Mouse (Mus musculus): ENCODE measurements around the gene Upk3bl. TPM values are rescaled to one million over a fixed set of nuclear protein-coding genes. Genes with fewer than 3 reads are reported as not detected.

Upk3bl gene
- polyA plus RNA-seq, 1 experiment from 2014 or later = 6.1 TPM

GRCm38 (mm10) chr5:136034868-136035267 lies 19.4 kb upstream of the Upk3bl start:
- 81% methylated on average over 4 of the region's 4 CpGs for WGBS
- H3K36me3 ChIP-seq (ENCODE audit: insufficient read depth, low read length) = peaks cover 28% of the 10 kb centered on the region
- no peak overlapping the region for H3K4me2 ChIP-seq (ENCODE audit: low read length)
- H3K4me3 ChIP-seq (replicated peaks; ENCODE audit: low read depth, low read length) = no peak overlapping the region
- no peak for TF ChIP-seq CTCF (IDR thresholded peaks at IDR 0.05; ENCODE audit: low read depth)
- H3K9me3 ChIP-seq (replicated peaks; ENCODE audit: low read length) = no peaks in the 10 kb centered on the region
- DNase-seq (ENCODE audit: low spot score) = no peak
- no peak overlapping the region for H3K27ac ChIP-seq
- no peak overlapping the region for H3K9ac ChIP-seq (ENCODE audit: low read depth, low read length)
- H3K27me3 ChIP-seq (ENCODE audit: insufficient read depth, low read length) = no peaks in the 10 kb centered on the region
- H3K4me1 ChIP-seq (replicated peaks; ENCODE audit: insufficient read depth, low read length) = no peaks in the 10 kb centered on the region
- ATAC-seq (replicated peaks; ENCODE audit: low FRiP score, low read depth) = no peak

GRCm38 (mm10) chr5:136035285-136035684 lies 19.0 kb upstream of the Upk3bl start:
- WGBS = 92% methylated on average over 1 of the region's 1 CpGs
- H3K4me3 ChIP-seq (replicated peaks; ENCODE audit: low read depth, low read length) = no peak overlapping the region
- H3K27me3 ChIP-seq (ENCODE audit: insufficient read depth, low read length) = no peaks in the 10 kb centered on the region
- DNase-seq (ENCODE audit: low spot score) (no peak), ATAC-seq (replicated peaks; ENCODE audit: low FRiP score, low read depth) (no peak)
- no peak for TF ChIP-seq CTCF (IDR thresholded peaks at IDR 0.05; ENCODE audit: low read depth)
- peaks cover 24% of the 10 kb centered on the region for H3K36me3 ChIP-seq (ENCODE audit: insufficient read depth, low read length)
- H3K4me1 ChIP-seq (replicated peaks; ENCODE audit: insufficient read depth, low read length) = no peaks in the 10 kb centered on the region
- H3K9ac ChIP-seq (ENCODE audit: low read depth, low read length) = no peak overlapping the region
- no peak overlapping the region for H3K27ac ChIP-seq
- no peaks in the 10 kb centered on the region for H3K9me3 ChIP-seq (replicated peaks; ENCODE audit: low read length)
- no peak overlapping the region for H3K4me2 ChIP-seq (ENCODE audit: low read length)

- TF ChIP-seq CTCF (IDR thresholded peaks at IDR 0.05; ENCODE audit: low read depth) = no peak
- Histone ChIP-seq H3K4me1 (replicated peaks; ENCODE audit: insufficient read depth, low read length) (no peaks in the 10 kb centered on the region), H3K27ac (no peak overlapping the region), H3K36me3 (ENCODE audit: insufficient read depth, low read length) (peaks cover 12% of the 10 kb centered on the region), H3K27me3 (ENCODE audit: insufficient read depth, low read length) (no peaks in the 10 kb centered on the region), H3K9ac (ENCODE audit: low read depth, low read length) (no peak overlapping the region), H3K4me3 (replicated peaks; ENCODE audit: low read depth, low read length) (no peak overlapping the region), H3K4me2 (ENCODE audit: low read length) (no peak overlapping the region), H3K9me3 (replicated peaks; ENCODE audit: low read length) (no peaks in the 10 kb centered on the region)
- DNase-seq (ENCODE audit: low spot score) (no peak), ATAC-seq (replicated peaks; ENCODE audit: low FRiP score, low read depth) (no peak)
- 55% methylated on average over 1 of the region's 1 CpGs for WGBS
Measured at GRCm38 (mm10) chr5:136036667-136037066, 17.6 kb upstream of the Upk3bl start.

GRCm38 (mm10) chr5:136038258-136039214 lies 15.8 kb upstream of the Upk3bl start, which contains the start of gene Upk3b:
Upk3b (plus strand) TSS chr5:136038496.
- no peak within 1 kb of the TSS for H3K4me3 ChIP-seq (replicated peaks; ENCODE audit: low read depth, low read length)
- no peak for TF ChIP-seq CTCF (IDR thresholded peaks at IDR 0.05; ENCODE audit: low read depth)
- WGBS = 76% methylated on average over 17 of the region's 17 CpGs
- H3K27me3 ChIP-seq (ENCODE audit: insufficient read depth, low read length) = no peaks in the 10 kb centered on the region
- no peak within 1 kb of the TSS for H3K4me2 ChIP-seq (ENCODE audit: low read length)
- H3K36me3 ChIP-seq (ENCODE audit: insufficient read depth, low read length) = no peaks in the 10 kb centered on the region
- ATAC-seq (replicated peaks; ENCODE audit: low FRiP score, low read depth) (peak; percentile 44; the same call in 1 of the 2 replicates), DNase-seq (ENCODE audit: low spot score) (no peak)
- no peak within 1 kb of the TSS for H3K9ac ChIP-seq (ENCODE audit: low read depth, low read length)
- H3K27ac ChIP-seq = no peak within 1 kb of the TSS
- no peaks in the 10 kb centered on the region for H3K4me1 ChIP-seq (replicated peaks; ENCODE audit: insufficient read depth, low read length)
- no peaks in the 10 kb centered on the region for H3K9me3 ChIP-seq (replicated peaks; ENCODE audit: low read length)

GRCm38 (mm10) chr5:136040210-136040609 lies 14.1 kb upstream of the Upk3bl start:
- no peak overlapping the region for H3K9ac ChIP-seq (ENCODE audit: low read depth, low read length)
- 0 out of 2 replicates have a peak overlapping the region, but pooled peaks have one; percentile 29 for H3K4me2 ChIP-seq (ENCODE audit: low read length)
- no peaks in the 10 kb centered on the region for H3K36me3 ChIP-seq (ENCODE audit: insufficient read depth, low read length)
- no peaks in the 10 kb centered on the region for H3K9me3 ChIP-seq (replicated peaks; ENCODE audit: low read length)
- DNase-seq (ENCODE audit: low spot score) (peak; percentile 50), ATAC-seq (replicated peaks; ENCODE audit: low FRiP score, low read depth) (no peak)
- WGBS = 47% methylated on average over 5 of the region's 5 CpGs
- H3K4me1 ChIP-seq (replicated peaks; ENCODE audit: insufficient read depth, low read length) = no peaks in the 10 kb centered on the region
- H3K27me3 ChIP-seq (ENCODE audit: insufficient read depth, low read length) = no peaks in the 10 kb centered on the region
- TF ChIP-seq CTCF (IDR thresholded peaks at IDR 0.05; ENCODE audit: low read depth) = no peak
- H3K4me3 ChIP-seq (replicated peaks; ENCODE audit: low read depth, low read length) = no peak overlapping the region
- no peak overlapping the region for H3K27ac ChIP-seq

- H3K9ac ChIP-seq (ENCODE audit: low read depth, low read length) = no peak overlapping the region
- H3K27ac ChIP-seq = no peak overlapping the region
- H3K4me3 ChIP-seq (replicated peaks; ENCODE audit: low read depth, low read length) = no peak overlapping the region
- TF ChIP-seq CTCF (IDR thresholded peaks at IDR 0.05; ENCODE audit: low read depth) = no peak
- H3K4me1 ChIP-seq (replicated peaks; ENCODE audit: insufficient read depth, low read length) = no peaks in the 10 kb centered on the region
- ATAC-seq (replicated peaks; ENCODE audit: low FRiP score, low read depth) (no peak), DNase-seq (ENCODE audit: low spot score) (no peak)
- no peaks in the 10 kb centered on the region for H3K36me3 ChIP-seq (ENCODE audit: insufficient read depth, low read length)
- H3K4me2 ChIP-seq (ENCODE audit: low read length) = no peak overlapping the region
- 50% methylated on average over 2 of the region's 2 CpGs for WGBS
- H3K9me3 ChIP-seq (replicated peaks; ENCODE audit: low read length) = no peaks in the 10 kb centered on the region
- H3K27me3 ChIP-seq (ENCODE audit: insufficient read depth, low read length) = no peaks in the 10 kb centered on the region
Measured at GRCm38 (mm10) chr5:136041260-136041659, 13.0 kb upstream of the Upk3bl start.
